Mouse (Mus musculus) common myeloid progenitor, adult 5-6 weeks (primary cell): ENCODE data around the gene Serpinh1. TPM values are rescaled to one million over a fixed set of nuclear protein-coding genes. Genes with fewer than 3 reads are reported as not detected.

Source experiments
- total RNA-seq: library from RNA; stranded (forward); fragments of 200-1000, 187-1606 nt; gene quantifications from 2 replicates; pipeline ENCODE4 v1.2.3, GENCODE M21; 2017

Serpinh1 gene
- total RNA-seq, 1 experiment from 2014 or later, result 0.14 TPM

Other genes with a start within 250 kb of the Serpinh1 start
- gene Uvrag, start 212.1 kb downstream of the Serpinh1 start, total RNA-seq, result 31.4 and 37.1 TPM in 2 replicates
- gene Dgat2, start 170.5 kb downstream of the Serpinh1 start, total RNA-seq, result 0.46 and 0.97 TPM in 2 replicates
- 0.46 TPM in 1 of 2 replicates, not detected in the other for gene Mogat2, start 114.6 kb downstream of the Serpinh1 start, total RNA-seq
- gene Map6, start 85.8 kb downstream of the Serpinh1 start, total RNA-seq, result not detected in 2 replicates
- gene Gdpd5, start 28.2 kb upstream of the Serpinh1 start, total RNA-seq, result not detected in 2 replicates
- gene Klhl35, start 112.8 kb upstream of the Serpinh1 start, total RNA-seq, result not detected in 2 replicates
- 1,801 and 2,134 TPM in 2 replicates for gene Rps3, start 130.5 kb upstream of the Serpinh1 start, total RNA-seq
- 45.4 and 48.7 TPM in 2 replicates for gene Arrb1, start 182.2 kb upstream of the Serpinh1 start, total RNA-seq